ENCODE assay signal across 18 mouse cellular contexts in the genomic region with DNA sequence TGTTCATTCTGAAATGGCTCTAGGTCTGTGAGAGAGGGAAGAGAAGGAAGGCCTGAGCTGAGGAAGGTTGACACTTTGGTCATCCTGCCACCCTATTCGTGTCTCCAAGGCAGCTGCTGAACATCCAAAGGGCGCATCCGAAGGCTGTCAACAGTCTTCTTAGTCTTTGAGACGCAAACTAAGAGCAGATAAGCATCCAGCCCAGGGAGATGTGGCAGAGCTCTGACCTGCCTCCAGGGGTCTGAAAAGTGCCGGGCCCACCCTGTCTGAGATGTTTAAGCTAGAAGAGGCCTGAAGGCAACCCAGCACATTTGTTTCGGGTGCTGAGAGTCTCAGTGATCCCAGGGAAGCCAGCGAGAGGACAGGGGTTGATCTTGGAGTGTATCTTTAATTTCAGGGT. TPM values are rescaled to one million over a fixed set of nuclear protein-coding genes. Genes with fewer than 3 reads are reported as not detected.
"Had no signal": no experiment of that assay in that cellular context is flagged by ENCODE, and none has a peak within 500 bp of the region (broad histone marks: within the 10 kb centered on the region; RNA-seq: fewer than 3 reads in every experiment).

No protein-coding gene starts in this region.

- ATAC-seq: intestine, postnatal 0 days; liver, postnatal 0 days; lung, postnatal 0 days had no signal

- H3K4me1 ChIP-seq: limb, embryonic 12.5 days; neural tube, embryonic 12.5 days; neural tube, embryonic 15.5 days had no signal

- H3K27ac ChIP-seq: kidney, postnatal 0 days; left cerebral cortex, adult 2 months; limb, embryonic 12.5 days; limb, embryonic 15.5 days; liver, embryonic 14.5 days; macrophage; neural tube, embryonic 12.5 days; neural tube, embryonic 15.5 days had no signal

- H3K27me3 ChIP-seq: limb, embryonic 12.5 days; limb, embryonic 15.5 days; neural tube, embryonic 12.5 days; neural tube, embryonic 15.5 days had no signal

- H3K36me3 ChIP-seq: limb, embryonic 12.5 days; limb, embryonic 15.5 days; neural tube, embryonic 12.5 days; neural tube, embryonic 15.5 days had no signal

- H3K4me2 ChIP-seq: limb, embryonic 12.5 days; limb, embryonic 15.5 days; liver, embryonic 11.5 days; lung, embryonic 14.5 days; neural tube, embryonic 12.5 days; neural tube, embryonic 15.5 days had no signal

- DNase-seq: kidney, adult 2 months; kidney, postnatal 36 days; layer of hippocampus, postnatal 36 days; liver, postnatal 0 days; lung, embryonic 14.5 days; thymus, adult 18-20 months; thymus, postnatal 36 days had no signal

- H3K9me3 ChIP-seq: limb, embryonic 12.5 days; limb, embryonic 15.5 days; neural tube, embryonic 12.5 days; neural tube, embryonic 15.5 days had no signal

- H3K9ac ChIP-seq: limb, embryonic 12.5 days; limb, embryonic 15.5 days; liver, embryonic 14.5 days; liver, postnatal 0 days; lung, embryonic 14.5 days; neural tube, embryonic 12.5 days; neural tube, embryonic 15.5 days had no signal

- H3K4me3 ChIP-seq: left cerebral cortex, adult 2 months; limb, embryonic 12.5 days; limb, embryonic 15.5 days; neural tube, embryonic 12.5 days; neural tube, embryonic 15.5 days had no signal

RNA-seq across cellular contexts. Expression of gene F2rl1, which starts 32.3 kb away (rescaled TPM):
- polyA plus RNA-seq: macrophage had no signal
